Mouse (Mus musculus): ENCODE results near the gene Prss58.

Gene Prss58

DNA sequence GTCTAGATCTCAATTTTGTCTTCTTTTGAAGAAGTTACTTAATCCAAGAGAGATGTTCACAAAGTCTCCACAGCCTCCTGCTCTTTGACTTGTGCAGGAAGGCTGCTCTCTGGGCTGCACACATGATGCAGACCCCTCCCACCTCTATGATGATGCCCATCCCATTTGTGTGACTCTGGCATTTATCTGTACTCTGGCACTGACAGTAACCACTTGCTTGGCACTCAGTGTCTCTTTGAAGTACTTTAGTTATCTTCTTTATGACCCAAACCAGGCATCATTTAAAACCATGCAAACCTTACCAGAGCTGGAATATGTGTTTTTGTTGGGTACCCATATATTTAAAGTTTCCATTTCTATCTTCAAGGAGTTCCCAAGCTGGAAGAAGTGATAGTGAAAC is at the start of gene Prss58:
Gene Prss58, minus strand, starts transcription at position 101 of the 400 bp plus-strand sequence.
- DNase-seq (ENCODE audit: low spot score in 2 of 2) = no peak

DNA sequence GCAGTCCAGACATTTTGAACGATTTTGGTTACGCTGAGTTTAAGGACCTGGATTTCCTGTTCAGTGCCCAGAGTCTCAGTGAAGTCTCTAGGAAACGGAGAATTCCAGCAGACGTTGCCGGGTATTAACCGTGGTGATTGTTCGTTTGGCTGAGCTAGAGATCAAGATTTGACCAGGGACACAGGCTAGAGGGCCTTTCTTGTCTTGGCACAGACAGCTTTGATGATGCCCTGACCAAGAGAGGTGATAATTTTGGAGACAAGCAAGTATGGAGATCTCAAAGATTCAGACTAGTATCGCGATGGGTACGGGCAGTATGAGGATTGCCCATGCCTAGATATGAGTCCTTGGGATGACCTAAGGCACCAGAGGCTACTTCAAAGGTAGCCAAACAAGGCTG is 40.3 kb upstream of the Prss58 start, which contains the start of gene 1700074P13Rik:
Gene 1700074P13Rik, minus strand, starts transcription at position 101 of the 400 bp plus-strand sequence.
- DNase-seq (ENCODE audit: low spot score in 2 of 2) = no peak

DNA sequence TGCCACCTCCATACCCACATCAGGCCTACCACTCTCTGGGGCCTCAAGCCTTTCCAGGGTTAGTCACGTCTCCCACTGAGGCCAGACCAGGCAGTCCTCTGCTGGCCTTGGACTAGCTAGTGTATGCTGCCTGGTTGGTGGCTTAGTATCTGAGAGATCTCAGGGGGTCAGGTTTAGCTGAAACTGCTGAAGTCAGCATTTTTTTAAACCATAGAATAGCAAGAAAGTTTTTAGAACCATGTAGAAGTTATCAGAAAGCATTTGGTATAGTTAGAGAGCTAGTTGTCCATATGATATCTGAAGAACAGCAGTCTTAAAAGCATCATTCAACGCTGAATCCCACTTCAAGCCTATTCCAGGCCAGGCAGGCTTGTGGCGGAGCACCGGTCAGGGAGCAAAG is 19.8 kb upstream of the Prss58 start:
- no peak for DNase-seq (ENCODE audit: low spot score in 2 of 2)

DNA sequence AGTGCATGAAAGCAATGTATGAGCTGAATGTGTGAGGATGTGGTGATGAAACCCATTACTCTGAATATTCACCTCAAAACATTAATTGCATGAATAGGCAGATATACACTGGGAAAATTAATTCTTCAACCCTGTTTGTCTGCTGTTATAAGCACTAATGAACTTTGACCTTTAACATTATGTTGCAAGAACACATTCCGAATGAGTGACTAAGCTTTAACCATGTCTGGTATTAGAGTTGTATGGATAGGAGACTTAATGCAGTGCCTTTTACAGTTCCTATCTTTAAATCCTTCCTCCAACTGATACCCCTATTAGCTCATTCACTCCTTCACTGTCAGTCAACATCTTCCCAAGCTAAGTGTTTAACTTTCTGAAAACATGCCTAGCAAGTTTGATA is 5.5 kb downstream of the Prss58 start:
- DNase-seq (ENCODE audit: low spot score in 2 of 2) = no peak

DNA sequence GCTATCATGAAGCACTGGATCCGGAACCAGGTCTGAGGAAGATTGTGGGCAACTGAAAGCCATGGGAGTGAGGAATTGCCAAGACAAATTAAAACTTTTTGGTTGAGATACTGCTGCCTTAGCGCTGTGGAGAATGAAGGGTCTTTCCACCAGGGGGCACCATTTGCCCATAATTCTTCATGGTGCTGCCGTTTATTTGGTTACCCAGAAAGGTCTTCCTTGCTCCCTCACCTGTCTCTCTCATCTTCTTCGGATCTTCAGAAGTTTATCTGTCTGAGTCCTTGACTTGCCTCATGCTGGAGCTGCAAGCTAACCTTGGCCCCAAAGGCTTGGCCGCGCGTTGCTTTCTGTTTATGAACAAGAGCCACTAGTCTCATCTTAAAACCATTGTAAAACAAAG is 6.6 kb downstream of the Prss58 start:
- peak in 1 of 2 experiments; percentile 68 for DNase-seq (ENCODE audit: low spot score in 2 of 2)

DNA sequence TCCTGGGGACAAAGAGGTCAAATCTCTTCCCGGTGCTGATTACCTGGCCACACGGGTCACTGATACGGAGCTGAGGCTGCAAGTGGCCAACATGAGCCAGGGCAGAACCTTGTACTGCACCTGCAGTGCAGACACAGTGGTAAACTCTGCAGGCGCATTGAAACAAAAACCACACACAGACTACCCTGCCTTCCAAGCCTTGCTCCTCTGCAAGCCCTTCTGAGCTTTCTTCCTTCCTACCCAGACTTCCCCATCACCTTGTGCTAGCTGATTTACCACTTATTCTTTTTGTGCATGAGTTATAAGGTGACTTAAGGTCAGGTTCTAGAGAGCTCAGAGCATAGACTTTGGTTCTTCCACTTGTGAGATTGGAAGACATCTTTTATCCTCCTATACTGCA is 8.4 kb downstream of the Prss58 start:
- no peak for DNase-seq (ENCODE audit: low spot score in 2 of 2)

DNA sequence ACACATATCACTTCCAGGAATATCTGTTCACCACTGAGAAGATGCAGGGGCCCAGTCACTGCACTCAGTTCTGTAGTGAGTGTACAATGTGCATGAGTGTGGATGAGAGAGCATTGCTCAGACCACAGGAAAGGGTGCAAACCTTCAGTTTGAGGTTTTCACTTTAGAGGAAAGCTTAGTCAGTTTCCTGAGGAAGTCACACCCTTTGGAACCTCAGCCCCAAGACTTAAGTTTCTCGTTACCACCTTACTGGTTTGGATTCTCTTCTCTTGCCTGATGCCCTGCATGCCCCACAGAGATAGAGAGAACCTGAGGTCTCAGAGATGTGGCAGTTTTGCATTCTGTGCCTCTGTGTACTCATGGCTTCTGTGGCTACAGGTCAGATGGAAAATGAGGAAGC is 9.2 kb downstream of the Prss58 start:
- peak in 1 of 2 experiments; percentile 11 for DNase-seq (ENCODE audit: low spot score in 2 of 2)

DNA sequence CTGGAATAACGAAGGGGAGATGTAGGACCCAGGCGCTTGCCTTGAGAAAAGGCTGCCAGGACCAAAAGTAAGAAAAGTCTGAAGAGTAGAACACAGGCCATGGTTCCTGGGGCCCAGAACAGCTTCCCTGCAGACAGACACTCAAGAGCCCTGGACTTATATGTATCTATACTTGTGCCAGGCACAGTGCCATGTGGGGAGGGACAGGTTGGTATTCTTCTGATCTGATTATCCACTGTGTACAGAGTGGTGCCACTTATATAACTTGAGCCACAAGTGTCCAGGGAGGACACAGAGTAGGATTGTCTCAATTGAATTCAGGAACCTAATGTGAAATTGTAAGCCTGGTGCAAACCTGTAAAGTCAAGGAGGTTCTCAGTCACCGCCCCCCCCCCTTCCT is 12.8 kb downstream of the Prss58 start, which contains the start of gene Moxd2:
Gene Moxd2, minus strand, starts transcription at position 101 of the 400 bp plus-strand sequence.
- no peak for DNase-seq (ENCODE audit: low spot score in 2 of 2)

DNA sequence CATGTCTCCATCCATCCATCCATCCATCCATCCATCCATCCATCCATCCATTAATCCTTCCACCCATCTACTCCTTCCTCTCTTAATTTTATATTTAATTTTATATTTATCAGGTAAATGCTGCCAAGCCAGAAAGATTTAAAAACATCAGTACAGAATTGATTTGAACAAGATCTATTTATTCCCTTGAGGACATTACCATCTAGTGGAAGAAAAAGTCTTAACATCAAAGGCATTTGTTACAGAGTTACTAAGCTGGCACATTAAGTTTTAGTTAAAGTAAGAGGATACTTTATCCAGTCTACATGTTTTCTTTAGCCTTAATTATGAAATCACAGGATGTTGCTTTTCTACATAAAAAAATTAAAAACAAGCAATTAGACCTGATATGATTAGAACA is 54.9 kb downstream of the Prss58 start:
- no peak for DNase-seq (ENCODE audit: low spot score in 2 of 2)
